Mouse (Mus musculus) bone marrow macrophage, adult 2 months (primary cell): ENCODE measurements around the gene Pcbp2.

Source experiments
- CTCF ChIP-seq: IDR thresholded peaks from 2 replicates; pipeline ENCODE4 v1.5.1; 2012; ENCODE audit warnings: low read depth, mild to moderate bottlenecking, low read length, moderate library complexity
- POLR2A ChIP-seq: IDR thresholded peaks from 2 replicates; pipeline ENCODE4 v1.6.1; 2012; ENCODE audit warnings: mild to moderate bottlenecking, low read depth, low read length, borderline replicate concordance

DNA sequence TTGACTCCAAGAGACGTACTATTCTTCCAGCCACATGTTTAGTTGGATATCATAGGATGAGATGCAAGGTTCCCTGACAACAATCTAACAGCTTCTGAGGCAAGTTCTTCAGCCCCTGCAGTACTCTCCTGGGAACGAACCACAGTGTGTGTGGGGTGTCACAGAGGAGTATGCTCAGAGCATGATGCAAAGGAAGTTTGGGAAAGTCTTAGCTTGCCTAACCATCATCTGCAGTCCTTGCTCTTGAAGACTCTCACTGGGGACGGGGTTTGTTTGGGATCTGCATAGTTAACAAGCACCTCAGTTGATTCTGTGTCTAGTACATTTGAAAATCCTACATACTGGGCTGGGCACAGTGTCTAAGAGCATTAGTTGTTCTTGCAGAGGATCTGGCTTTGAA, 38.0 kb downstream of the Pcbp2 start:
- TF ChIP-seq CTCF (no peak), POLR2A (no peak)
